Comparison of ENCODE assay signal across 8 mouse cellular contexts in the genomic region with DNA sequence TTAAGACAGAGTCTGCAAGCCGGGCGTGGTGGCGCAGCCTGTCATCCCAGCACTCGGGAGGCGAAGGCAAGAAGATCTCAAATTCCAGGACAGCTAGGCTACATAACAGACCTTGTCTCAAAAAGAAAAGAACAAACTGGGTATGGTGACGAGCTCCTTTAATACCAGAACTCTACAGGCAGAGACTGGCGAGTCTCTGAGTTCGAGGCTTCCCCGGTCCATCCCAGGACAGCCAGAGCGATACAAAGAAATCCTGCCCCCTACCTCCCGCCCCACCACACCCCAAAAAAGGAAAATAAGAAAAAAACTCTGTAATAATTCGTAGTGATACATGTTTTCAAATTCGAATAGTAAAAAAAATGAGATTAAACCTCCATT. TPM values are rescaled to one million over a fixed set of nuclear protein-coding genes. Genes with fewer than 3 reads are reported as not detected.
DNase-seq lines count a peak whose midpoint lies in the region; ATAC-seq and TF ChIP-seq lines count a peak whose summit lies in the region.

No protein-coding gene starts in this region.

- peak overlapping the region; percentile 83 for H3K4me2 ChIP-seq in heart, embryonic 15.5 days
- H3K4me2 ChIP-seq in forebrain, embryonic 15.5 days (replicated peaks), result peak overlapping the region; percentile 90
- H3K4me2 ChIP-seq in liver, postnatal 0 days (ENCODE audit: low read depth, low read length), result peak overlapping the region; percentile 72

- ATAC-seq in heart, embryonic 15.5 days (replicated peaks; ENCODE audit: insufficient number of reproducible peaks, insufficient read depth, low FRiP score, low read depth), result no peak
- ATAC-seq in G1E (ENCODE audit: extremely low read depth, insufficient number of reproducible peaks, low FRiP score, poor library complexity, severe bottlenecking), result no peak
- ATAC-seq in forebrain, embryonic 15.5 days (replicated peaks), result no peak
- ATAC-seq in liver, postnatal 0 days, result no peak
- no peak for ATAC-seq in frontal cortex, adult (ENCODE audit: low TSS enrichment)

- DNase-seq in heart, adult 11 months, result no peak
- peak; percentile 18 for DNase-seq in G1E (ENCODE audit: low spot score)
- no peak for DNase-seq in liver, postnatal 0 days
- no peak for DNase-seq in cerebellum, postnatal 14 days
- DNase-seq in testis, postnatal 14 days (ENCODE audit: low spot score), result no peak

- H3K4me3 ChIP-seq in heart, embryonic 15.5 days, result peak overlapping the region; percentile 85
- H3K4me3 ChIP-seq in G1E (ENCODE audit: low read depth, low read length), result peak overlapping the region; percentile 83
- peak overlapping the region; percentile 97 for H3K4me3 ChIP-seq in forebrain, embryonic 15.5 days
- peak overlapping the region; percentile 70 for H3K4me3 ChIP-seq in liver, postnatal 0 days (ENCODE audit: low read depth, low read length)

- peak overlapping the region; percentile 90 for H3K9ac ChIP-seq in heart, embryonic 15.5 days
- peak overlapping the region; percentile 91 for H3K9ac ChIP-seq in forebrain, embryonic 15.5 days (replicated peaks)
- peak overlapping the region; percentile 91 for H3K9ac ChIP-seq in liver, postnatal 0 days (replicated peaks)

- peaks cover 28% of the 10 kb centered on the region for H3K36me3 ChIP-seq in heart, embryonic 15.5 days
- H3K36me3 ChIP-seq in G1E (replicated peaks), result peaks cover 65% of the 10 kb centered on the region
- peaks cover 38% of the 10 kb centered on the region for H3K36me3 ChIP-seq in forebrain, embryonic 15.5 days
- H3K36me3 ChIP-seq in liver, postnatal 0 days (replicated peaks; ENCODE audit: insufficient read depth, low read length), result peaks cover 12% of the 10 kb centered on the region

- H3K27me3 ChIP-seq in heart, embryonic 15.5 days, result no peaks in the 10 kb centered on the region
- no peaks in the 10 kb centered on the region for H3K27me3 ChIP-seq in G1E (ENCODE audit: insufficient read depth, low read length)
- H3K27me3 ChIP-seq in forebrain, embryonic 15.5 days, result no peaks in the 10 kb centered on the region
- no peaks in the 10 kb centered on the region for H3K27me3 ChIP-seq in liver, postnatal 0 days (ENCODE audit: insufficient read depth, low read length)

- H3K4me1 ChIP-seq in heart, embryonic 15.5 days (replicated peaks), result peaks cover 4% of the 10 kb centered on the region
- H3K4me1 ChIP-seq in G1E (ENCODE audit: insufficient read depth, low read depth, low read length), result peaks cover 16% of the 10 kb centered on the region
- H3K4me1 ChIP-seq in forebrain, embryonic 15.5 days, result peaks cover 16% of the 10 kb centered on the region
- peaks cover 10% of the 10 kb centered on the region for H3K4me1 ChIP-seq in liver, postnatal 0 days (ENCODE audit: insufficient read depth)

- no peaks in the 10 kb centered on the region for H3K9me3 ChIP-seq in heart, embryonic 15.5 days (replicated peaks)
- peaks cover 4% of the 10 kb centered on the region for H3K9me3 ChIP-seq in G1E (replicated peaks)
- no peaks in the 10 kb centered on the region for H3K9me3 ChIP-seq in forebrain, embryonic 15.5 days
- no peaks in the 10 kb centered on the region for H3K9me3 ChIP-seq in liver, postnatal 0 days (ENCODE audit: low read length)

- no peak for TF ChIP-seq EP300 in liver, postnatal 0 days (IDR thresholded peaks at IDR 0.05; ENCODE audit: low read depth)

- WGBS in heart, embryonic 15.5 days, result 3% methylated on average over 13 of the region's 13 CpGs
- WGBS in forebrain, embryonic 15.5 days, result 5% methylated on average over 13 of the region's 13 CpGs
- WGBS in liver, postnatal 0 days (ENCODE audit: insufficient replicate concordance), result 2% methylated on average over 13 of the region's 13 CpGs

- TF ChIP-seq CTCF in G1E (IDR thresholded peaks at IDR 0.05; ENCODE audit: low read depth, low read length), result no peak
- no peak for TF ChIP-seq CTCF in liver, postnatal 0 days (IDR thresholded peaks at IDR 0.05; ENCODE audit: low read depth)

- peak overlapping the region; percentile 98 for H3K27ac ChIP-seq in heart, embryonic 15.5 days
- H3K27ac ChIP-seq in forebrain, embryonic 15.5 days (replicated peaks), result peak overlapping the region; percentile 94
- peak overlapping the region; percentile 99 for H3K27ac ChIP-seq in liver, postnatal 0 days (ENCODE audit: low read depth)

RNA-seq across cellular contexts. Expression of gene C87436, which starts 0.9 kb away (rescaled TPM):
- 15.1 and 17.3 TPM in 2 replicates for polyA plus RNA-seq in heart, embryonic 15.5 days (2015; fragmentation: Nextera tagmentation; extraction: Ambion mirVana)
- total RNA-seq in G1E (2014; fragmentation: Nextera tagmentation) (33.0 and 37.6 TPM in 2 replicates), G1E (2017) (22.3 and 23.2 TPM in 2 replicates)
- 4.4 and 7.0 TPM in 2 replicates for polyA plus RNA-seq in G1E (2012)
- 33.2 and 35.3 TPM in 2 replicates for polyA plus RNA-seq in forebrain, embryonic 15.5 days (2015; fragmentation: Nextera tagmentation; extraction: Ambion mirVana)
- polyA plus RNA-seq in liver, postnatal 0 days (2015; fragmentation: Nextera tagmentation; extraction: Ambion mirVana), result 9.5 and 10.4 TPM in 2 replicates

RNA-seq across cellular contexts. Expression of gene Gm44790, which starts 12.7 kb away (rescaled TPM):
- 1.1 TPM in 1 of 2 replicates, not detected in the other for polyA plus RNA-seq in heart, embryonic 15.5 days (2015; fragmentation: Nextera tagmentation; extraction: Ambion mirVana)
- total RNA-seq in G1E (2014; fragmentation: Nextera tagmentation), result not detected in 2 replicates
- 0.87 TPM in 1 of 2 replicates, not detected in the other for total RNA-seq in G1E (2017)
- polyA plus RNA-seq in G1E (2012), result 0.78 TPM in 1 of 2 replicates, not detected in the other
- not detected in 2 replicates for polyA plus RNA-seq in forebrain, embryonic 15.5 days (2015; fragmentation: Nextera tagmentation; extraction: Ambion mirVana)
- not detected in 2 replicates for polyA plus RNA-seq in liver, postnatal 0 days (2015; fragmentation: Nextera tagmentation; extraction: Ambion mirVana)

RNA-seq across cellular contexts. Expression of gene Tia1, which starts 35.1 kb away (rescaled TPM):
- 109 and 119 TPM in 2 replicates for polyA plus RNA-seq in heart, embryonic 15.5 days (2015; fragmentation: Nextera tagmentation; extraction: Ambion mirVana)
- total RNA-seq in G1E (2014; fragmentation: Nextera tagmentation) (141 and 165 TPM in 2 replicates), G1E (2017) (82.2 and 84.0 TPM in 2 replicates)
- polyA plus RNA-seq in G1E (2012), result 20.1 and 25.4 TPM in 2 replicates
- polyA plus RNA-seq in forebrain, embryonic 15.5 days (2015; fragmentation: Nextera tagmentation; extraction: Ambion mirVana), result 396 and 401 TPM in 2 replicates
- polyA plus RNA-seq in liver, postnatal 0 days (2015; fragmentation: Nextera tagmentation; extraction: Ambion mirVana), result 15.2 and 17.2 TPM in 2 replicates

RNA-seq across cellular contexts. Expression of gene Pcyox1, which starts 42.2 kb away (rescaled TPM):
- 49.8 and 54.7 TPM in 2 replicates for polyA plus RNA-seq in heart, embryonic 15.5 days (2015; fragmentation: Nextera tagmentation; extraction: Ambion mirVana)
- total RNA-seq in G1E (2014; fragmentation: Nextera tagmentation) (55.5 and 72.3 TPM in 2 replicates), G1E (2017) (31.4 and 44.7 TPM in 2 replicates)
- 41.4 and 44.9 TPM in 2 replicates for polyA plus RNA-seq in G1E (2012)
- polyA plus RNA-seq in forebrain, embryonic 15.5 days (2015; fragmentation: Nextera tagmentation; extraction: Ambion mirVana), result 102 and 110 TPM in 2 replicates
- polyA plus RNA-seq in liver, postnatal 0 days (2015; fragmentation: Nextera tagmentation; extraction: Ambion mirVana), result 69.6 and 80.4 TPM in 2 replicates
